ENCODE assay signal across 18 mouse cellular contexts in the genomic region with DNA sequence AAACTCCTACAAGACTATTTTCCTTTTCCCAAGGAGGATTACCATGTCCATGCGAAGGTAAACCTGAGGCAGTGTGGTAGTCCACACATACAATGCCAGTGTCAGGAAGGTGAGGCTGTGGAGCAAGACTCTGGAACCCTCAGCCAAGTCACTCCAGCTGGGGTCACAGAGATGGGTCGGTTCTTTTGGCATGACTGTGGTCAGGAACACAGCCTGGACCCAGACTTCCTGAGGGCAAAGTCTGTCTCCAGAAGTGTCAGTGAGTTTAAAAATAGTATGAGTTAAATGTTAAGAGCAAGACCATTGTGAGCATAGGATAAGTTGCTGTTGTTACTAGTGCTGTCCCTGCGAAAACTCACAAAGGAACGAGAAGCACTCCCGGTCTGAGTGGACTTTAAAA. TPM values are rescaled to one million over a fixed set of nuclear protein-coding genes. Genes with fewer than 3 reads are reported as not detected.
DNase-seq lines count a peak whose midpoint lies in the region; ATAC-seq and TF ChIP-seq lines count a peak whose summit lies in the region.
"Had no signal": no experiment of that assay in that cellular context is flagged by ENCODE, and none has a peak within 500 bp of the region (broad histone marks: within the 10 kb centered on the region; RNA-seq: fewer than 3 reads in every experiment).

No protein-coding gene starts in this region.

- peaks cover 16% of the 10 kb centered on the region; the same call in 1 of the 2 replicates for H3K36me3 ChIP-seq in heart, embryonic 10.5 days
- peaks cover 22% of the 10 kb centered on the region for H3K36me3 ChIP-seq in kidney, embryonic 15.5 days
- H3K36me3 ChIP-seq in kidney, postnatal 0 days (ENCODE audit: insufficient read depth, low read length), result peaks cover 3% of the 10 kb centered on the region; the same call in 1 of the 2 replicates

- peak overlapping the region; percentile 37; the same call in 1 of the 2 replicates for H3K27ac ChIP-seq in heart, embryonic 10.5 days
- H3K27ac ChIP-seq in kidney, embryonic 15.5 days, result no peak overlapping the region
- peak overlapping the region; percentile 60 for H3K27ac ChIP-seq in kidney, postnatal 0 days
- H3K27ac ChIP-seq: forebrain, embryonic 15.5 days; hindbrain, embryonic 10.5 days; hindbrain, postnatal 0 days; liver, embryonic 13.5 days; lung, embryonic 15.5 days had no signal

- H3K9me3 ChIP-seq in heart, embryonic 10.5 days, result no peaks in the 10 kb centered on the region
- no peaks in the 10 kb centered on the region for H3K9me3 ChIP-seq in kidney, embryonic 15.5 days (replicated peaks)
- H3K9me3 ChIP-seq in kidney, postnatal 0 days (replicated peaks; ENCODE audit: low read length), result no peaks in the 10 kb centered on the region
- H3K9me3 ChIP-seq: forebrain, embryonic 15.5 days; hindbrain, embryonic 10.5 days; liver, embryonic 13.5 days; lung, embryonic 15.5 days had no signal

- no peaks in the 10 kb centered on the region for H3K27me3 ChIP-seq in heart, embryonic 10.5 days (ENCODE audit: insufficient read depth, poor library complexity, severe bottlenecking)
- no peaks in the 10 kb centered on the region for H3K27me3 ChIP-seq in kidney, embryonic 15.5 days
- no peaks in the 10 kb centered on the region for H3K27me3 ChIP-seq in kidney, postnatal 0 days (ENCODE audit: insufficient read depth, low read length)
- H3K27me3 ChIP-seq: forebrain, embryonic 15.5 days; liver, embryonic 13.5 days; lung, embryonic 15.5 days had no signal

- H3K4me1 ChIP-seq in heart, embryonic 10.5 days, result peaks cover 31% of the 10 kb centered on the region
- H3K4me1 ChIP-seq in kidney, embryonic 15.5 days, result 0 out of 2 replicates have a peak, but pooled peaks cover 4% of the 10 kb centered on the region
- no peaks in the 10 kb centered on the region for H3K4me1 ChIP-seq in kidney, postnatal 0 days (replicated peaks; ENCODE audit: insufficient read depth, low read length)
- H3K4me1 ChIP-seq: hindbrain, embryonic 10.5 days had no signal

- no peak overlapping the region for H3K4me3 ChIP-seq in heart, embryonic 10.5 days
- H3K4me3 ChIP-seq in kidney, embryonic 15.5 days (replicated peaks), result no peak overlapping the region
- no peak overlapping the region for H3K4me3 ChIP-seq in kidney, postnatal 0 days (replicated peaks; ENCODE audit: low read depth, low read length)
- H3K4me3 ChIP-seq: forebrain, embryonic 15.5 days; hindbrain, embryonic 10.5 days; liver, embryonic 13.5 days; lung, embryonic 15.5 days had no signal

- no peak overlapping the region for H3K4me2 ChIP-seq in kidney, embryonic 15.5 days
- no peak overlapping the region for H3K4me2 ChIP-seq in kidney, postnatal 0 days (ENCODE audit: low read length)
- H3K4me2 ChIP-seq: forebrain, embryonic 15.5 days; liver, embryonic 13.5 days; lung, embryonic 15.5 days had no signal

- no peak for TF ChIP-seq CTCF in kidney, postnatal 0 days (IDR thresholded peaks at IDR 0.05; ENCODE audit: low read depth)

- 61% methylated on average over 5 of the region's 5 CpGs for WGBS in heart, embryonic 10.5 days
- WGBS in kidney, embryonic 15.5 days, result 83% methylated on average over 5 of the region's 5 CpGs
- whole genome bisulfite sequencing in kidney, postnatal 0 days, result 72% methylated on average over 5 of the region's 5 CpGs

- no peak for DNase-seq in heart, embryonic 10.5 days (ENCODE audit: low spot score)
- no peak for DNase-seq in heart, adult 8-10 months (ENCODE audit: low spot score)
- DNase-seq in kidney, adult 18-20 months, result peak; percentile 48
- no peak for DNase-seq in kidney, postnatal 0 days (ENCODE audit: low spot score)
- DNase-seq in cerebellum, postnatal 14 days, result no peak
- no peak for DNase-seq in layer of hippocampus, adult 8-10 months (ENCODE audit: low spot score in 2 of 2)
- DNase-seq: cerebellum, adult 11-12 months; cerebellum, postnatal 25 days; embryo, embryonic 11 days; gastrocnemius, postnatal 14 days; liver, embryonic 13.5 days; lung, postnatal 4 days; thymus, adult 2 months had no signal

- no peak; the same call in 1 of the 2 replicates for ATAC-seq in kidney, embryonic 15.5 days (replicated peaks; ENCODE audit: low FRiP score)
- ATAC-seq in kidney, postnatal 0 days (replicated peaks; ENCODE audit: low FRiP score, low read depth), result 0 out of 2 replicates have a peak, but pooled peaks have one; percentile 48
- ATAC-seq: forebrain, embryonic 15.5 days; hindbrain, postnatal 0 days had no signal

- no peak overlapping the region for H3K9ac ChIP-seq in kidney, embryonic 15.5 days
- H3K9ac ChIP-seq in kidney, postnatal 0 days (ENCODE audit: low read depth, low read length), result no peak overlapping the region
- H3K9ac ChIP-seq: forebrain, embryonic 15.5 days; liver, embryonic 13.5 days; lung, embryonic 15.5 days had no signal

RNA-seq across cellular contexts. Expression of gene Ttc17, which starts 59.7 kb away (rescaled TPM):
- polyA plus RNA-seq in heart, embryonic 10.5 days (2016; fragmentation: Nextera tagmentation; extraction: Ambion mirVana), result 12.9 and 14.1 TPM in 2 replicates
- total RNA-seq in heart, adult 8-10 months (2022), result 10 to 100 TPM; 30.0 to 38.2 (median 35.3) TPM
- 15.5 and 15.6 TPM in 2 replicates for polyA plus RNA-seq in kidney, embryonic 15.5 days (2015; fragmentation: Nextera tagmentation; extraction: Ambion mirVana)
- polyA plus RNA-seq in kidney, postnatal 0 days (2015; fragmentation: Nextera tagmentation; extraction: Ambion mirVana), result 13.1 and 13.7 TPM in 2 replicates
- 10 to 100 TPM; 37.3 to 39.9 (median 38.4) TPM for total RNA-seq in layer of hippocampus, adult 8-10 months (2022)
